Mouse (Mus musculus) kidney, adult 9 months (tissue): Measurements from ENCODE around the gene Ggta1.
A peak's percentile ranks its signal among the peaks of the same experiment; 100 is the strongest.

Experiments
- DNase-seq: peaks from one replicate; pipeline ENCODE4 v3.0.0; 2022

Ggta1 gene

DNA sequence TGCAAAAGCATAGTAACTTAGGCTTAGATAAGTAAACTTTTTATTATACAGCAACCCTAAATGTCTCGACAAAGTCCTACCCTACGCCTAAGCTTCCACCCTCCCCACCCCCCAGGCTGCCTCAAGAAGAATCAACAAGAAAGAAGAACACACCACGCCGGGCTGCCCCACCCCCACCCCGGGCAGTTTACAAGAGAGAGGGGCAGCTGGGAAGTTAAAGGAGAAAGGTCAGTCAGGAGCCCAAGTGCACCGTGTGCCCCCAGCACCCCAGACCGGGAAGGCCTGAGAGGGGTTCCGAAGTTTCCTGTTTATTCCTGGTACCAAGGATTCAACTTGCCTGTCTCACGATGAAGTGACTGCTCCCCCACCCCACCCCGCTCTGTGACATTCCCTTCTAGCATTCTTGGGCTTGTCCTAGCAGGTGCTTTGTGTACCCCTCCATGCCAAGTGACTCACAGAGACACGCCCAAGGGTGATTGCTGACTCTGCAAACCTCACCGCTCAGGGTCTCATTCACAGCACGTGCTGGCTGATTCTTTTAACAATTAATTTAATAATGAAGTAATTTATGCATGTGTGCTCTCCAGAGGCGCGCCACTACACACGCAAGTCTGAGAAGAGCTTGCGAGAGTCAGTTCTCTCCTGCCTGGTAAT is 27.6 kb upstream of the Ggta1 start:
- no peak for DNase-seq

GRCm38 (mm10) chr2:35487700-35488099 is 24.7 kb upstream of the Ggta1 start:
- no peak for DNase-seq

- DNase-seq, result no peak
Measured at GRCm38 (mm10) chr2:35486981-35487655, 24.1 kb upstream of the Ggta1 start.

GRCm38 (mm10) chr2:35484102-35484501 is 21.1 kb upstream of the Ggta1 start:
- DNase-seq, result no peak

GRCm38 (mm10) chr2:35483402-35483801 is 20.4 kb upstream of the Ggta1 start:
- no peak for DNase-seq

DNA sequence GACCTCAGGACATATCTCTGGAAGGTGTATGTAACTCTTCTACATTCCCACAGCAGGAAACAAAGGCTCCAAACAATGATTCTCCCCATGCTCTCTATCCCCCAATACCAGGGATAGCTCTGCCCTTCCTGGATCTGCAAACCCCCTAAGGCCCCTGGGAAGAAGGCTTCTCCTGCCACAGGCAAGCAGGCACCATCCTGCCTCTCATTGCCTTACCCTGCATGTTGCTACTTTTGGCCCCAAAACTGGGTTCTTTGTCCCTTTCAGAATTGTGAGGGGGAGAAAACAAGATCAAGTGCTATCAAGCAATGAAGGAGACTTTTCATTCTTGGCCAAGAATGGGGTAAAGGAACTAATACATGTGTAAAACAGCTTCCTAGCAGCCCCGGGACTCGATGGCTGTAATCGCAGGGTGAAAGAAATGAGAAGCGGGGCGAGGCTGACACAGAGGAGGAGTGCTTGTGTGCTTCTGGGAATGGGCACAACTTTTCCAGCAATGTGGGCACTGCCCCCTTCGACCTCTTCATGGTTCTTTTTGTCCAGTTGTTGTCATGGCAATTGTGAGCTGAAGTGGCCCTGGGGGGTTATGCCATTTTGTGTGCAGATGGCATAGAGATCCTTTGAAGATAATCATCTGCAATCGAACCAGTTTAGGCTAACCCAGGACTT is 18.4 kb upstream of the Ggta1 start:
- no peak for DNase-seq

DNA sequence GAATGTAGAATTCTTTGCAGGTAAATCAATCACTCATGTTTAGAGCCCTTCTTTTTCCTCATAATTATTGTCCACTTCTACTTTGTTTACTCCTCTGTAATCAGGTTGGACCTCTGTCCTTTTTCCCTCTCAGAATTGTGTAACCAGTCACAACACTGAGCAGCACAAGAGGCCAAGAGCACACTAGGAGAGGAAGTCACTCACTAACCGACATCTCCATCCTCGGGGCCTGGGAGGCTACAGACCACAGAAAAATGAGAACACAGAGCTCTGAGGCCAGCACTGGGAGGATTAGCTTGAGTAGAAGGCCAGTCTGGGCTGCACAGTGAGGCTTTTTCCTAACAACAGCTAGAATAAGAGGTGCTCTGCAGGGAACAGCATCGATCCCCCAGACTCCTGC is 17.0 kb upstream of the Ggta1 start:
- no peak for DNase-seq

- DNase-seq, result no peak
Measured at GRCm38 (mm10) chr2:35478812-35479122, 15.7 kb upstream of the Ggta1 start.

GRCm38 (mm10) chr2:35477999-35478811 is 15.2 kb upstream of the Ggta1 start:
- no peak for DNase-seq

GRCm38 (mm10) chr2:35477321-35477720 is 14.3 kb upstream of the Ggta1 start:
- no peak for DNase-seq

DNA sequence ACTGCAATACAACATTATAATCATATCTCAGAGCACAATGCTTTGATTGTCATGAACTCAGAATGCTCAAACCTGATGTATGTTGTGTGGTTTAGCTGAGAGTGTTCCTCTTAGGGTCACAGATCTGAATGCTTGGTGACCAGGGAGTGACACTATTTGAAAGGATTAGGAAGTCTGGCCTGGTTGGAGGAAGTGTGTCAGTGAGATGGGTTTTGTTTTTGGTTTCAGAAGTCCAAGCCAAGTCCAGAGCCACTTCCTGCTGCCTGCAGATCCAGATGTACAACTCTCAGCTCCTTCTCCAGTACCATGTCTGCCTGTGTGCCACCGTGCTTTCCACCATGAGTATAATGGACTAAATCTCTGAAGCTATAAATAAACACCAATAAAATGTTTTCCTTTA is 11.9 kb upstream of the Ggta1 start:
- DNase-seq, result no peak

DNA sequence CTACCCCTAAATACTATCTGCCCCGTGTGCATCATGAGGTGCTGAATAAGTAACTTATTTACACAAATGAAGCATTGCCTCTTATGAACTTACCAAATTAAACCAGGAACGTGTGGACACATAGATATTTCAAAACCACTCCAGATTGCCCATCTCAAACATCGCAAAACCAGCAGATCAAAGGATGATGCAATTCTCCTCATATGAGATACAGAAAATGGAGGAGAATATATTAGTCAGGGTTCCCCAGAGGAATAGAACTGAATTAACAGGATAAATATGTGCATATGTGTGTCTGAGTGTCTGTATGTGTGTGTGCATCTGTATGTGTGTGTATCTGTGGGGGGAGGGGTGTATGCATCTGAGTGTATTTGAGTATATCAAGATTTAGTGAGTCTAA is 6.2 kb upstream of the Ggta1 start:
- no peak for DNase-seq

GRCm38 (mm10) chr2:35468276-35468675 is 5.2 kb upstream of the Ggta1 start:
- no peak for DNase-seq

DNA sequence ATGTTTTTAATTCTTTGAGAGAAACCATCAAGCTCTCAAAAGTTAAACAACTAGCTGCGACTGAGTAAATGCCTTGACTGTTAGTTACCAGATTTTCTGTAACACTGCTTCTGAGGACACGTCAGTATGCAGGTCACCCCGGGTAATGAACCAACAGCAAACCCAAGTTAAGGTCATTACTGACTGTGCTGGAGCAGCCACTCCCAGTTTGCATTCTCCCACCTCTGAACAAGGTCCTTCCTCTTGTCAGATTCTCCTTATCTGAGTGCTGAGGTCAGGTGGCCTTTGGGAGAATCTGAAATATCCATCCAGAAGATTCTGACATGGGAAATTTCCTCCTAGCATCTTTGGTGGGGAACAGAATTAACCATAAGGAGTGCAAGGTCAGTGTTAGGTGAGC is 4.8 kb upstream of the Ggta1 start:
- DNase-seq, result no peak

DNA sequence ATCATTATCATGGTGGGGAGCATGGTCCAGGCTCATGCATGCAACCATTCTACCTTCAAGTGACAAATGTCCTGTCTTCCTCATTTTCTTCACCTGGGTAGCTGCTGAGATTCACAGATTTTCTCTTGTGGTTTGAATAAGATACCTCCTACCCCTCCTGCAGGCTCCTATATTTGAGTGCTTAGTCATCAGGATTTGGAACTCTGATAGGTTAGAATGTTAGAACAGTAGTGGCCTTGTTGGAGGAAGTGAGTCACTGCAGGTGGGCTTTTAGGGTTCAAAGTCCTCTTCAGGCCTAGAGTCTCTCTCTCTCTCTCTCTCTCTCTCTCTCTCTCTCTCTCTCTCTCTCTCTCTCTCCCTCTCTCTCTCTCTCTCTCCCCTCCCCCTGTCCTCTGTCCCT is 2.6 kb upstream of the Ggta1 start:
- DNase-seq, result no peak

GRCm38 (mm10) chr2:35464548-35464947 is 1.5 kb upstream of the Ggta1 start:
- no peak for DNase-seq

- no peak for DNase-seq
Measured at GRCm38 (mm10) chr2:35464089-35464534, 1.1 kb upstream of the Ggta1 start.

GRCm38 (mm10) chr2:35463372-35464088 is 499 bp upstream of the Ggta1 start:
- peak; percentile 37 for DNase-seq

- DNase-seq, result no peak
Measured at GRCm38 (mm10) chr2:35461971-35462787, 852 bp downstream of the Ggta1 start.

GRCm38 (mm10) chr2:35461131-35461947 is 1.7 kb downstream of the Ggta1 start:
- DNase-seq, result peak; percentile 26

DNA sequence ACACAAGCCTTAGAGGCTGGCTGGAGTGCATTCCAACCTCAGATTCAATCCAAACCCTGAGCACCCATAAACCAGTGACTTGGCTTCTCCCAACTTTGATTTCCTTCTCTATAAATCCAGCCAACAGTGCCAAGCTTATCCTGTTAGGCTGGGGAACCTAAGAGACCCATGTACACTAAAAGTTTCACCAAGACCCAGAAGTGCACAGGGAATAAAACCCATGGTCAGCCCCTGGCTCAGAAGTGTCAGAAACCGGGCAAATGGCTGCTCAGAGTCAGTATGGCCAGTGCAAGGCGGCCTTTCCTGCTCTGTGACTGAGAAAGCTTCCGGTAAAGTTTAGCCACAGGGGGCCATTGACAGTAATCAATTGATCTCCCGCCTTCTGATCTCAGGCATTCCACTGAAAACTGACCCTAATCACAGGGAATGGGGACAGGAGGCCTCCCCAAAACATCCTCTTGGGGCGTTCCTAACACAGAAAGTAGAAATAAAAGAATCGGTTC is 2.6 kb downstream of the Ggta1 start:
- no peak for DNase-seq
